Mouse (Mus musculus) heart, postnatal 25 days (tissue): ENCODE data around the gene Sntn. TPM values are rescaled to one million over a fixed set of nuclear protein-coding genes. Genes with fewer than 3 reads are reported as not detected.

ENCODE experiments used
- DNase-seq: peaks from one replicate; pipeline ENCODE4 v3.0.0; 2022; ENCODE audit warnings: low spot score
- intact Hi-C: fragments of 180-260 bp; cut with DNase I; formaldehyde crosslinking; loops from one replicate; pipeline ENCODE4 v1.15.1; 2025
- total RNA-seq, 2 experiments: library from RNA; stranded (reverse); gene quantifications; 2 replicates each; pipeline ENCODE4 v1.2.3; 2021

Gene Sntn
- not detected for total RNA-seq

- intact Hi-C loops, result no loop called here
Measured at GRCm38 (mm10) chr14:13670576-13670975, at the start of gene Sntn. Sntn (plus strand) TSS chr14:13670876.

GRCm38 (mm10) chr14:13649865-13650264 is 20.8 kb upstream of the Sntn start:
- intact Hi-C loops, result no loop called here

More at GRCm38 (mm10) chr14:13670576-13670975, at the start of gene Sntn:
- no peak for DNase-seq

GRCm38 (mm10) chr14:13651039-13651438 is 19.6 kb upstream of the Sntn start:
- DNase-seq, result no peak
- intact Hi-C loops, result no loop called here

More at GRCm38 (mm10) chr14:13649865-13650264, 20.8 kb upstream of the Sntn start:
- no peak for DNase-seq

GRCm38 (mm10) chr14:13651541-13652298 is 19.0 kb upstream of the Sntn start:
- DNase-seq, result no peak

GRCm38 (mm10) chr14:13686716-13687115 is 16.0 kb downstream of the Sntn start:
- intact Hi-C loops, result no loop called here
- no peak for DNase-seq

More at GRCm38 (mm10) chr14:13651541-13652298, 19.0 kb upstream of the Sntn start:
- intact Hi-C loops, result no loop called here

- intact Hi-C loops, result no loop called here
Measured at GRCm38 (mm10) chr14:13690426-13690825, 19.8 kb downstream of the Sntn start.

DNA sequence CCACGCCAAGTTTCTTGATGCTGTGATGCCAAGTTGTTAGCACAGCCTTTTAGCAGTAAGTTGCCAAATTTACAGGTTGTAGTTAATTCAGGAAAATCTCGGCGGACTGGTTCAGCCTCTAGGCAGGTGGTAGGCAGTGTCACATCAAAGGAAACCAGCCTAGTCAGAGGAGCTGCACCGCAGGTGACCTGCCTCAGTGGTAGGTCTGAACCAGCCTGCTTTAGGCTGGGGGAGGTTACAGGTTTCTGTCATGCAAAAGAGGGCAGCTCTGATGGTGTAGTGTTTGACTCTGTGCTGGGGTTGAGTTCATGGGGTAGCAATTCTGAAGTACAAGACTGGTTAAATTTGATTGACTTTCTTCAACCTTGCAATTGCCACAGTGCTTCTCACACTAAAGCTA is 61.6 kb downstream of the Sntn start:
- intact Hi-C loops, result no loop called here
- no peak for DNase-seq

More at GRCm38 (mm10) chr14:13690426-13690825, 19.8 kb downstream of the Sntn start:
- DNase-seq, result no peak

Other genes starting within 250 kb of the Sntn start
- gene Gm281, start 243.6 kb downstream of the Sntn start, total RNA-seq, result not detected